Mouse (Mus musculus) kidney, adult 2 months (tissue): ENCODE measurements around the gene Trim25.

Experiments
- CTCF ChIP-seq: fragments of 200-500 bp; conservative IDR thresholded peaks from 2 replicates; pipeline ENCODE4 v1.5.1; 2011; ENCODE audit warnings: low read depth, mild to moderate bottlenecking, control low read depth, low read length, moderate library complexity, mixed read lengths; ENCODE audit not compliant: insufficient read depth, insufficient read length
- POLR2A ChIP-seq: fragments of 200-500 bp; IDR thresholded peaks from one replicate; pipeline ENCODE4 v1.6.1; 2011; ENCODE audit warnings: low read depth, low read length, control low read depth

DNA sequence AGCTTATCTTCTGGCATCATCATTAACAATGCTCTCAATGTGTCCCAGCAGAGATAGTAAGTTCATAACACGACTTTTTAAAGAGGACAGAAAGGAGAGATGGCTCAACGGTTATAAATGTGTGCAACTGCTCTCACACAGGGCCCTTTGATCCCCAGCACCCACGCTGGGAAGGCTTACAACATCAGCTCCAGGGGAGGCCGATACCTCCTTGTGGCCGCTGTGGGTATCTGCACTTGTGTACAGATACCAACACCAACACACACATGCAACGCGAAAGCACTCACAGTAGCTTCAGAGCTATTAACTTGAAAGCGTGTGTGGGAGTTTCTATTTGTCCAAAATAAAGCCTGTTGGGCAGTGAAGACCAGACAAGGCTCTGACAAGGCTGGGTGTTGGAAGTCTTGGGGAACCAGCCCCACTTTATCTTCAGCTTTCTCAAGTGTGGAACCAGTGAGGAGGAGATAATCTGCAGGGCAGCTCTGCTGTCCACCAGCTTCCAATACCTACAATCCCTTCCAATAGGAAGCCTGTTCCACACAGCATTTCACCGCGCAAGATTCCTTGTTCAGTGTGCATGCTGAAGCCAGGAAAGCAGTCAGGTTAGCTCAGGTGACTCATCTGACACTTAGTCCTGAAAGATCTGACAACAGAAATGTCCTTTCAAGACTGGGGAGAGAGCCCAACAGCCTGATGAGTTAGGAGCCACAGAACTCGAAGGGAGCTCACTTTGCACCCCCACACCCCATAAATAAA, 59.5 kb downstream of the Trim25 start:
- TF ChIP-seq POLR2A (no peak), CTCF (peak; percentile 53)
